Mouse (Mus musculus) ES-E14 (cell line): ENCODE results near the gene Iffo2.

Source experiments
- CHD2 ChIP-seq: IDR thresholded peaks from 2 replicates; pipeline ENCODE4 v1.6.1; 2014; ENCODE audit warnings: mild to moderate bottlenecking, low read depth, low read length, inconsistent platforms
- HCFC1 ChIP-seq: IDR thresholded peaks from 2 replicates; pipeline ENCODE4 v1.6.1; 2012; ENCODE audit warnings: low read length, inconsistent platforms, borderline replicate concordance; ENCODE audit not compliant: insufficient read depth
- MAFK ChIP-seq: IDR thresholded peaks from 2 replicates; pipeline ENCODE4 v1.6.1; 2014; ENCODE audit warnings: mild to moderate bottlenecking, low read depth, low read length, inconsistent platforms; ENCODE audit not compliant: insufficient read depth
- ZNF384 ChIP-seq: IDR thresholded peaks from 2 replicates; pipeline ENCODE4 v1.6.1; 2012; ENCODE audit warnings: low read depth, low read length, inconsistent platforms

DNA sequence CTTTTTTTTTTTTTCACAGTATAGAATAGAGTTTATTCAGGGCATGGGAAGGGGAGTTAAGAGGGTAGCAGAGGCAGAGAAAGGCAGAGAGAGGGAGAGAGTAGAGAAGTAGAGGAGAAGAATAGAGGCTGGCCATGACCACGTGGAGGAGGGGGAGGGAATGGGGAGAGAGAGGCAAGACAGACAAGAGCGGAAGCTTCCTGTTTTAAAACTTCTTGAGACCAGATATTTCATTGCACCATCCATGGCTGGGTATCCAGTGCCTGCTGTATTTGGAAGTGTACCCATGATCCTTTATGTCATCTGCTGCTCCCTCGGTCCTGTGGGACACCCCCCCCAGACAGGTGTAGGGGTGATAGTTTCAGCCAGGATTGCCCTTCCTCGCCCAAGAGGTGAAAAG, 78.6 kb downstream of the Iffo2 start:
- TF ChIP-seq CHD2, result no peak
- TF ChIP-seq HCFC1, result no peak
- no peak for TF ChIP-seq ZNF384
- TF ChIP-seq MAFK, result no peak
